Mouse (Mus musculus) ovary, adult 10 weeks (tissue): ENCODE results near the gene Olfr658. TPM values are rescaled to one million over a fixed set of nuclear protein-coding genes. Genes with fewer than 3 reads are reported as not detected.

Experiments used
- polyA plus RNA-seq: library from polyadenylated mRNA; stranded (reverse); fragments of 350-450 nt; fragmentation: Illumina TruSeq; extraction: RNeasy Lipid Tissue Mini Kit (QIAGEN cat#74804); gene quantifications from one replicate; pipeline ENCODE4 v1.2.3, GENCODE M21; 2014

The Olfr658 gene
- polyA plus RNA-seq, result not detected

GRCm38 (mm10) chr7:104646841-104647482, at the start of gene Olfr658:
TSS of gene Olfr658 (minus strand) at chr7:104647305.

DNA sequence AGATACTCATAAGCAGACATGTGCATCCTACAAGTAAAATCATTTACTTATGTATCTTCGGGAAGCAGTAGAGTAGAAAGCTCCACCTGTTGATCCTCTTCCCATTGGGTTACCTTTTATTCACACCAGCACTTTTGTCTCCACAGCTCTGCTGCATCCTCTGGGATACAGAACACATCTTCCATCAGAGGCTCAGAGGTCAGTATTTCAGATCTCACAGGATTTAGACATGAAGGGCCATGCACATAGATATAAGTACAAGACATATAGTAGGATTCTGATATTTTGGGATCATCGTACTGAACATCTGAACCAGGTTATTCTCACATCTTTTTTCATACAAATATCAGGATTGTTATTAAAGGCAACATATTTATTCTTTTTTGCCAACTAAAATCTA, 39.1 kb upstream of the Olfr658 start, which contains the start of gene Olfr661:
TSS of gene Olfr661 (plus strand) at position 301 of the 400 bp plus-strand sequence.

GRCm38 (mm10) chr7:104666453-104666852, 19.3 kb upstream of the Olfr658 start, which contains the start of gene Olfr659:
TSS of gene Olfr659 (plus strand) at chr7:104666753.

GRCm38 (mm10) chr7:104624494-104624893, 22.6 kb downstream of the Olfr658 start, which contains the start of gene Olfr657:
TSS of gene Olfr657 (plus strand) at chr7:104624794.

DNA sequence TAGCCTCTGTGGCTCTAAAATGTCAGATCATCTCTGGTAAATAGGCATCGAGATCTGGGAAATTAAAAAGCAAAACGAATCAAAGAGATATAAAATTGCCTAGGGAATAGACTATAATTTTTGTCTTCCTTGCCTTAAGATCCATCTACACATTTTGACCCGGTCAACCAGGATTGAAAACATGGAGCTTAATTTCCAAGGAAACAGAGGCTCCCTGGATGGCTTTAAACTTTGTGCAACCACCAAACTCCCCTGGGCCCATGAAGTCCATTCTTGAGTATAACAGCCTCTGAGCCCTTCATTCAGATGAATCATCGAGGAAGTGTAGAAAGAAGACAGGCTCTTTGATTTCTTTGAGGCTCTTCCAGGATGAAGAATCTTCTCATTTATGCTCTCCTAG, 33.5 kb downstream of the Olfr658 start, which contains the start of gene Olfr656:
TSS of gene Olfr656 (plus strand) at position 301 of the 400 bp plus-strand sequence.

DNA sequence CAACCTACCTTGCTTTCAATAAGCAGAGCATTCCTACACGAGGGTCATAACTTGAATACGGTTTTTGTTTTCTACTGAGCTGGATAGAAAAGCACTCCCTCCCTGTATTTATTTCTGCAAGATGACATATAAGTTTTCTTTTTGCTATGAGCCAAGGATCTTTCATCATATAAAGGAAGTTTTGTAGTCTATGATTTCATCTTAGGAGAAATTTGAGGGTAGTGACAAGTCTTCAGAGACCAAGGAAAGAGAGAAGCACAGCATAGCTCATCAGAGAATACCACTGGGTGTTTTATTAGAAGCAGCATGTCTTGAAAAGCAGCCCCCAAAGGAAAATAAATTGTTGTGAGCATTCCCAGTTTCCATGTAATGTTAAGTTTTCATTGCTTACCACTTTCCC, 45.4 kb downstream of the Olfr658 start, which contains the start of gene Olfr655:
TSS of gene Olfr655 (minus strand) at position 101 of the 400 bp plus-strand sequence.

Other genes starting within 250 kb of the Olfr658 start
- 0.46 TPM for gene Trim30c, start 246.5 kb downstream of the Olfr658 start, polyA plus RNA-seq
- 28.2 TPM for gene Trim30a, start 182.1 kb downstream of the Olfr658 start, polyA plus RNA-seq
- 24.0 TPM for gene Trim30d, start 139.5 kb downstream of the Olfr658 start, polyA plus RNA-seq
- gene Olfr651, start 97.2 kb downstream of the Olfr658 start, polyA plus RNA-seq, result not detected
- not detected for gene Olfr652, start 86.4 kb downstream of the Olfr658 start, polyA plus RNA-seq
- not detected for gene Olfr653, start 70.0 kb downstream of the Olfr658 start, polyA plus RNA-seq
- gene Olfr654, start 60.3 kb downstream of the Olfr658 start, polyA plus RNA-seq, result not detected
- gene Olfr655, start 45.5 kb downstream of the Olfr658 start, polyA plus RNA-seq, result not detected
- gene Olfr656, start 33.4 kb downstream of the Olfr658 start, polyA plus RNA-seq, result not detected
- gene Olfr657, start 22.5 kb downstream of the Olfr658 start, polyA plus RNA-seq, result not detected
- not detected for gene Olfr659, start 19.4 kb upstream of the Olfr658 start, polyA plus RNA-seq
- gene Olfr661, start 39.2 kb upstream of the Olfr658 start, polyA plus RNA-seq, result not detected
- not detected for gene Usp17le, start 130.2 kb upstream of the Olfr658 start, polyA plus RNA-seq
- gene Usp17lb, start 195.3 kb upstream of the Olfr658 start, polyA plus RNA-seq, result not detected
- not detected for gene Usp17la, start 209.7 kb upstream of the Olfr658 start, polyA plus RNA-seq
- not detected for gene Olfr665, start 230.7 kb upstream of the Olfr658 start, polyA plus RNA-seq
- gene Olfr666, start 248.6 kb upstream of the Olfr658 start, polyA plus RNA-seq, result not detected